Mouse (Mus musculus) heart, embryonic 13.5 days (tissue): ENCODE results near the gene Siglece. TPM values are rescaled to one million over a fixed set of nuclear protein-coding genes. Genes with fewer than 3 reads are reported as not detected.
A peak's percentile ranks its signal among the peaks of the same experiment; 100 is the strongest.
"Not testable (repeated sequence)": the region's sequence is repeated elsewhere in the genome, so short reads cannot be mapped to it uniquely, and the experiment has no call there.

Source experiments
- ATAC-seq: fragments of 200-750 bp; cut with Nextera tagmentation; 2 replicates; pipeline ENCODE4 v1.8.0; 2017; ENCODE audit warnings: moderate TSS enrichment; ENCODE audit not compliant: insufficient number of reproducible peaks, low FRiP score, low TSS enrichment; ENCODE audit errors: extremely low read depth
- H3K27ac ChIP-seq: fragments of 300-500 bp; sonication (generic); replicated peaks from 2 replicates; pipeline ENCODE4 v1.5.1; 2015; ENCODE audit warnings: moderate library complexity, mild to moderate bottlenecking, inconsistent platforms
- H3K27me3 ChIP-seq: fragments of 300-500 bp; sonication (generic); replicated peaks from 2 replicates; pipeline ENCODE4 v1.6.1; 2015; ENCODE audit warnings: mild to moderate bottlenecking, inconsistent platforms
- H3K36me3 ChIP-seq: fragments of 300-500 bp; sonication (generic); 2 replicates; pipeline ENCODE4 v1.6.1; 2015; ENCODE audit warnings: mild to moderate bottlenecking, inconsistent platforms
- H3K4me1 ChIP-seq: fragments of 300-500 bp; sonication (generic); 2 replicates; pipeline ENCODE4 v1.6.1; 2015; ENCODE audit warnings: inconsistent platforms
- H3K4me2 ChIP-seq: fragments of 300-500 bp; sonication (generic); 2 replicates; pipeline ENCODE4 v1.6.1; 2015; ENCODE audit warnings: inconsistent platforms, mild to moderate bottlenecking, moderate library complexity
- H3K4me3 ChIP-seq: fragments of 300-500 bp; sonication (generic); 2 replicates; pipeline ENCODE4 v1.5.1; 2015; ENCODE audit warnings: moderate library complexity, mild to moderate bottlenecking, inconsistent platforms
- H3K9ac ChIP-seq: fragments of 300-500 bp; sonication (generic); 2 replicates; pipeline ENCODE4 v1.6.1; 2015; ENCODE audit warnings: inconsistent platforms, mild to moderate bottlenecking, moderate library complexity
- H3K9me3 ChIP-seq: fragments of 300-500 bp; sonication (generic); 2 replicates; pipeline ENCODE4 v1.6.1; 2016; ENCODE audit warnings: inconsistent platforms
- WGBS: fragments of 180-500 bp; shearing (Covaris S2); methylation state at CpG from one replicate; pipeline ENCODE4 v1.1.7; 2015; ENCODE audit warnings: mixed read lengths; 5-methylcytosine and 5-hydroxymethylcytosine counted together
- polyA plus RNA-seq: library from polyadenylated mRNA; unstranded; fragments of >200 nt; fragmentation: Nextera tagmentation; extraction: Ambion mirVana; gene quantifications from 2 replicates; pipeline ENCODE4 v1.2.1, GENCODE M21; 2015

Siglece gene
- polyA plus RNA-seq = 0.41 and 0.52 TPM in 2 replicates

- Histone ChIP-seq H3K27me3 (no peaks in the 10 kb centered on the region; the same call in 1 of the 2 replicates), H3K9me3 (no peaks in the 10 kb centered on the region), H3K36me3 (no peaks in the 10 kb centered on the region), H3K4me1 (no peaks in the 10 kb centered on the region), H3K4me3 (no peak within 1 kb of the TSS), H3K27ac (no peak within 1 kb of the TSS), H3K9ac (no peak within 1 kb of the TSS), H3K4me2 (no peak within 1 kb of the TSS)
- no peak for ATAC-seq
- WGBS = 68% methylated on average over 1 of the region's 1 CpGs
Observed at GRCm38 (mm10) chr7:43660002-43660401, at the start of gene Siglece. Gene Siglece, minus strand, starts transcription at chr7:43660161.

- Histone ChIP-seq H3K9ac (no peak within 1 kb of the TSS), H3K36me3 (no peaks in the 10 kb centered on the region), H3K4me1 (no peaks in the 10 kb centered on the region), H3K27ac (no peak within 1 kb of the TSS), H3K4me3 (no peak within 1 kb of the TSS), H3K4me2 (no peak within 1 kb of the TSS), H3K9me3 (no peaks in the 10 kb centered on the region), H3K27me3 (no peaks in the 10 kb centered on the region)
- ATAC-seq = no peak
Observed at GRCm38 (mm10) chr7:43690118-43690517, 30.2 kb upstream of the Siglece start, which contains the start of gene Klk14. Gene Klk14, plus strand, starts transcription at chr7:43690418.

GRCm38 (mm10) chr7:43685088-43685487 lies 25.1 kb upstream of the Siglece start:
- no peak overlapping the region for H3K27ac ChIP-seq
- H3K4me1 ChIP-seq = no peaks in the 10 kb centered on the region
- no peak overlapping the region for H3K4me3 ChIP-seq
- H3K4me2 ChIP-seq = no peak overlapping the region
- H3K36me3 ChIP-seq = no peaks in the 10 kb centered on the region
- WGBS = 43% methylated on average over 7 of the region's 7 CpGs
- no peaks in the 10 kb centered on the region for H3K9me3 ChIP-seq
- H3K9ac ChIP-seq = no peak overlapping the region
- ATAC-seq = no peak
- no peaks in the 10 kb centered on the region for H3K27me3 ChIP-seq

- ATAC-seq, H3K4me2 ChIP-seq, H3K27ac ChIP-seq, H3K4me3 ChIP-seq, H3K36me3 ChIP-seq, H3K9me3 ChIP-seq, H3K4me1 ChIP-seq, H3K9ac ChIP-seq, H3K27me3 ChIP-seq: not testable (repeated sequence)
- 9% methylated on average over 1 of the region's 1 CpGs for WGBS
Observed at GRCm38 (mm10) chr7:43682511-43682910, 22.6 kb upstream of the Siglece start.

GRCm38 (mm10) chr7:43680960-43681359 lies 21.0 kb upstream of the Siglece start:
- no peaks in the 10 kb centered on the region for H3K27me3 ChIP-seq
- no peaks in the 10 kb centered on the region for H3K4me1 ChIP-seq
- 23% methylated on average over 5 of the region's 5 CpGs for WGBS
- H3K27ac ChIP-seq = no peak overlapping the region
- no peak overlapping the region for H3K4me2 ChIP-seq
- no peak for ATAC-seq
- H3K4me3 ChIP-seq = no peak overlapping the region
- H3K36me3 ChIP-seq = peaks cover 25% of the 10 kb centered on the region
- no peak overlapping the region for H3K9ac ChIP-seq
- H3K9me3 ChIP-seq = 0 out of 2 replicates have a peak, but pooled peaks cover 4% of the 10 kb centered on the region

- no peak overlapping the region for H3K4me3 ChIP-seq
- 0 out of 2 replicates have a peak, but pooled peaks cover 4% of the 10 kb centered on the region for H3K9me3 ChIP-seq
- no peaks in the 10 kb centered on the region for H3K27me3 ChIP-seq
- no peak overlapping the region for H3K4me2 ChIP-seq
- no peaks in the 10 kb centered on the region for H3K4me1 ChIP-seq
- no peak overlapping the region for H3K27ac ChIP-seq
- peaks cover 45% of the 10 kb centered on the region for H3K36me3 ChIP-seq
- H3K9ac ChIP-seq = no peak overlapping the region
- no peak for ATAC-seq
Observed at GRCm38 (mm10) chr7:43678517-43678916, 18.6 kb upstream of the Siglece start.

GRCm38 (mm10) chr7:43675091-43675490 lies 15.1 kb upstream of the Siglece start:
- no peaks in the 10 kb centered on the region for H3K27me3 ChIP-seq
- H3K36me3 ChIP-seq = peaks cover 45% of the 10 kb centered on the region
- no peak overlapping the region for H3K27ac ChIP-seq
- 89% methylated on average over 32 of the region's 32 CpGs for WGBS
- peaks cover 8% of the 10 kb centered on the region for H3K4me1 ChIP-seq
- H3K9me3 ChIP-seq = 0 out of 2 replicates have a peak, but pooled peaks cover 4% of the 10 kb centered on the region
- no peak overlapping the region for H3K9ac ChIP-seq
- no peak for ATAC-seq
- no peak overlapping the region for H3K4me2 ChIP-seq
- H3K4me3 ChIP-seq = no peak overlapping the region

GRCm38 (mm10) chr7:43672581-43673260 lies 12.8 kb upstream of the Siglece start:
- ATAC-seq = no peak
- peaks cover 8% of the 10 kb centered on the region for H3K4me1 ChIP-seq
- no peaks in the 10 kb centered on the region for H3K27me3 ChIP-seq
- WGBS = 18% methylated on average over 10 of the region's 10 CpGs
- 0 out of 2 replicates have a peak, but pooled peaks cover 1% of the 10 kb centered on the region for H3K9me3 ChIP-seq
- peak overlapping the region; percentile 83 for H3K4me3 ChIP-seq
- 0 out of 2 replicates have a peak overlapping the region, but pooled peaks have one; percentile 12 for H3K27ac ChIP-seq
- H3K9ac ChIP-seq = peak overlapping the region; percentile 89
- peaks cover 38% of the 10 kb centered on the region for H3K36me3 ChIP-seq
- H3K4me2 ChIP-seq = peak overlapping the region; percentile 87

- peaks cover 8% of the 10 kb centered on the region for H3K4me1 ChIP-seq
- H3K27ac ChIP-seq = peak within 1 kb of the TSS; percentile 21
- under 1% methylated on average over 26 of the region's 26 CpGs for WGBS
- peak within 1 kb of the TSS; percentile 87 for H3K4me2 ChIP-seq
- no peaks in the 10 kb centered on the region for H3K27me3 ChIP-seq
- H3K4me3 ChIP-seq = peak within 1 kb of the TSS; percentile 83
- H3K9ac ChIP-seq = peak within 1 kb of the TSS; percentile 89
- peak; percentile 87 for ATAC-seq
- no peaks in the 10 kb centered on the region for H3K9me3 ChIP-seq
- peaks cover 30% of the 10 kb centered on the region for H3K36me3 ChIP-seq
Observed at GRCm38 (mm10) chr7:43671809-43672580, 12.0 kb upstream of the Siglece start, which contains the start of gene Ctu1. Gene Ctu1, plus strand, starts transcription at chr7:43672016.

- Histone ChIP-seq H3K27ac (peak overlapping the region; percentile 21), H3K9ac (peak overlapping the region; percentile 89), H3K27me3 (no peaks in the 10 kb centered on the region), H3K4me3 (peak overlapping the region; percentile 83), H3K9me3 (no peaks in the 10 kb centered on the region), H3K4me1 (peaks cover 8% of the 10 kb centered on the region), H3K36me3 (peaks cover 23% of the 10 kb centered on the region), H3K4me2 (peak overlapping the region; percentile 87)
- ATAC-seq = no peak
- 67% methylated on average over 11 of the region's 11 CpGs for WGBS
Observed at GRCm38 (mm10) chr7:43671064-43671808, 11.3 kb upstream of the Siglece start.

GRCm38 (mm10) chr7:43668582-43668981 lies 8.6 kb upstream of the Siglece start:
- no peak overlapping the region for H3K9ac ChIP-seq
- H3K27me3 ChIP-seq = no peaks in the 10 kb centered on the region
- no peak overlapping the region for H3K4me2 ChIP-seq
- ATAC-seq = no peak
- H3K36me3 ChIP-seq = no peaks in the 10 kb centered on the region
- no peak overlapping the region for H3K4me3 ChIP-seq
- no peaks in the 10 kb centered on the region for H3K9me3 ChIP-seq
- no peak overlapping the region for H3K27ac ChIP-seq
- H3K4me1 ChIP-seq = peaks cover 8% of the 10 kb centered on the region
- 15% methylated on average over 3 of the region's 3 CpGs for WGBS
